Mouse (Mus musculus): ENCODE results near the gene Nck2. TPM values are rescaled to one million over a fixed set of nuclear protein-coding genes. Genes with fewer than 3 reads are reported as not detected.
"Not testable (repeated sequence)": the region's sequence is repeated elsewhere in the genome, so short reads cannot be mapped to it uniquely, and the experiment has no call there.

Gene Nck2
- polyA plus RNA-seq, 1 experiment from 2014 or later: 37.0 TPM

DNA sequence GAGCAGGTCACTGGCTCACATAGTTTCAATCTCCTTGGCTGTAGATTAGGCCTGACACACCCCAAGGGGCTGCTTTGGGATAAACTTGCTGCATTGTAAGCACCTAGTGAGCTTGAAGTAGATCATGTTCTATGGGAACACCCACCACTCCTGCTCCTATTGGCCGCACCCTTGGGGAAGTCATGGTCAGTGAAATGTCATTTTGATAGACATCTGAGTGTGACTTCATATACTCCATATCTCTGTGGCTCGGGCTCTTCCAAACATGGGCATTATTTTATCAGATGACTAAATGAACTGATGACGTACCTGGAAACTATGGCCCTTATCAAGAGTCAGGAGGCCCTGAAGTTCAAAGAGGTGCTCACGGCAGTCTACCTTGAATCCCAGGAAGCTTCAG is 77.6 kb downstream of the Nck2 start:
- Histone ChIP-seq H3K9me3 (no peaks in the 10 kb centered on the region), H3K4me3 (no peak overlapping the region), H3K27ac (no peak overlapping the region), H3K4me1 (peaks cover 23% of the 10 kb centered on the region; the same call in 1 of the 2 replicates), H3K36me3 (no peaks in the 10 kb centered on the region), H3K27me3 (ENCODE audit: insufficient read depth, poor library complexity, severe bottlenecking) (no peaks in the 10 kb centered on the region)
- 80% methylated on average over 4 of the region's 4 CpGs for WGBS
- DNase-seq (ENCODE audit: low spot score): no peak

DNA sequence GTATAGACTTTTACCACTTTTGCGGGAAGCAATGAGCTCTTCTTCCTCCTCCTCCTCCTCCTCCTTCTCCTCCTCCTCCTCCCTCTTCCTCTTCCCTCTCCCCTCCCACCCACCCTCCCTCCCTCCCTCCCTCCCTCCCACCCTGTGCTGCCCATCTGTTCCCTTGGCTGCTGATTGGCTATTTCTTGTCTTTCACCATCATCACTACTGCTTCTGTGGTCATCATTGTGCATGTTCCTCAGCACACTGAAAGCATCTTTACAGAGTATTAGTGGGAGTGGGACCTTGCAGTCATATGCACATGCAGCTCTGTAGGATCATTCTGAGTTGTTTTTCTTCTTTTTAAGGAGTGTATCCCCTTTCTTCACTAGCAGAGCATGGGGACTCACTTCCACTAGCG is 78.6 kb downstream of the Nck2 start:
- peaks cover 23% of the 10 kb centered on the region; the same call in 1 of the 2 replicates for H3K4me1 ChIP-seq
- WGBS: 98% methylated on average over 2 of the region's 2 CpGs
- DNase-seq (ENCODE audit: low spot score): no peak
- H3K36me3 ChIP-seq: no peaks in the 10 kb centered on the region
- no peak overlapping the region for H3K4me3 ChIP-seq
- no peaks in the 10 kb centered on the region for H3K9me3 ChIP-seq
- no peaks in the 10 kb centered on the region for H3K27me3 ChIP-seq (ENCODE audit: insufficient read depth, poor library complexity, severe bottlenecking)
- no peak overlapping the region for H3K27ac ChIP-seq

DNA sequence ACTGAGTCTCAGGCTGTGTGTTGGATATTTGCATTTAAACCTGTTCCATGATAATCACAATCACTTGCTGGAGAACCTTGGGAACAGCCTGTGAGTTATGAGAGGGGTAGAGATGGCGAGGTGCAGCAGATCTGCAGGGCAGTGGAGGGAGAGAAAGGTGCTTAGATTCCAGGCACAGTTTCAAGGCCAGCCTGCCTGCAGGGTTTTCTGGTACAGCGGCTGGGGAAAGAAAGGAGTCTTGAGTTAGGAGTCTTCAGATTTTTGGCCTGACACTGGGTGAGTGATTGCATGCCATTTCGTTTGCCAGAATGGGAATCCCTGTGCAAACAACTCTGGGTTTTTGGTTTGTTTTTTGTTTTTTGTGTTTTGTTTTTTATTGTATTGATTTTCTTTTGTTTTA is 80.0 kb downstream of the Nck2 start:
- H3K4me3 ChIP-seq: no peak overlapping the region
- no peak overlapping the region for H3K27ac ChIP-seq
- H3K9me3 ChIP-seq: no peaks in the 10 kb centered on the region
- no peaks in the 10 kb centered on the region for H3K36me3 ChIP-seq
- no peak for DNase-seq (ENCODE audit: low spot score)
- H3K4me1 ChIP-seq: peaks cover 21% of the 10 kb centered on the region; the same call in 1 of the 2 replicates
- WGBS: 81% methylated on average over 3 of the region's 3 CpGs
- no peaks in the 10 kb centered on the region for H3K27me3 ChIP-seq (ENCODE audit: insufficient read depth, poor library complexity, severe bottlenecking)

DNA sequence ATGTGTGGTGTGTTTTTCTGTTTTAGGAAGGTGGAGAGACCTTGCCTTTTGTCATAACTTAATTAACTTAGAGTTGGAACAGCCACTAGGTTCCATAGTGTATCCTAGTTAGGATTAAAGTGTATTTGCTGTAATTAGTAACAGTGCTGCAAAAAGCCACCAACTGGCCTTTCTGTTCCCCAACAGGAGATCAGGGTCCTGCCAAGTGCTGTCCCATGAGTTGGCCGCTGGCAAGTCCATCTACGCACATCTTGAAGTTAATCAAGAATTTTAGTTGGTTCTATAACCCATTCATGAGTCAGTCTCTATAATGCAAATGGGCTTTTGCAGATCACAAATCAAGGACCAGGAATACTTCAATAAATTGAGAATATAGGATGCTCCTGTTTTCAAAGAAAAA is 83.9 kb downstream of the Nck2 start:
- DNase-seq (ENCODE audit: low spot score): no peak
- no peaks in the 10 kb centered on the region for H3K9me3 ChIP-seq
- H3K27ac ChIP-seq: no peak overlapping the region
- H3K4me1 ChIP-seq: peaks cover 28% of the 10 kb centered on the region
- H3K36me3 ChIP-seq: no peaks in the 10 kb centered on the region
- H3K4me3 ChIP-seq: no peak overlapping the region
- no peaks in the 10 kb centered on the region for H3K27me3 ChIP-seq (ENCODE audit: insufficient read depth, poor library complexity, severe bottlenecking)
- WGBS: 96% methylated on average over 2 of the region's 2 CpGs

DNA sequence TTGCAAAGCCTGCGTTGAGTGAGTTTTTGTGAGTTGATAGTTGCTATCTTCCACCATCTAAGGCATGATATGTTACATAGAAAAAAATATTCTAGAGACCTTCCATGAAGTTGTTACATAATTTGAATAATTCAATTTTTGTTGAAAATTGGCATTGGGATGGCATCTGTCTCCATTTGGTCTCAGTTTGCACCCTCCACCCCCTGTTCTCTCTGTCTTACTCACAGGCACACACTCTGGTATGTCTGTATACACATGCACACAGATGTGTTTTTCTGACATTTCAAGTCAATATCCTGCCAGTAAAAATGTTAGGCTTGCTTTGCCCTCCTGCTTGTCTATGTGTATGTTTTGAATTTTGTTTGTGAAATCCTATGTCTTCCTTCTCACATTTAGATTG is 84.7 kb downstream of the Nck2 start:
- Histone ChIP-seq H3K27me3 (ENCODE audit: insufficient read depth, poor library complexity, severe bottlenecking) (no peaks in the 10 kb centered on the region), H3K9me3 (no peaks in the 10 kb centered on the region), H3K36me3 (peaks cover 5% of the 10 kb centered on the region; the same call in 1 of the 2 replicates), H3K4me3 (no peak overlapping the region), H3K4me1 (peaks cover 36% of the 10 kb centered on the region), H3K27ac (no peak overlapping the region)
- WGBS: 88% methylated on average over 1 of the region's 1 CpGs
- DNase-seq (ENCODE audit: low spot score): no peak

DNA sequence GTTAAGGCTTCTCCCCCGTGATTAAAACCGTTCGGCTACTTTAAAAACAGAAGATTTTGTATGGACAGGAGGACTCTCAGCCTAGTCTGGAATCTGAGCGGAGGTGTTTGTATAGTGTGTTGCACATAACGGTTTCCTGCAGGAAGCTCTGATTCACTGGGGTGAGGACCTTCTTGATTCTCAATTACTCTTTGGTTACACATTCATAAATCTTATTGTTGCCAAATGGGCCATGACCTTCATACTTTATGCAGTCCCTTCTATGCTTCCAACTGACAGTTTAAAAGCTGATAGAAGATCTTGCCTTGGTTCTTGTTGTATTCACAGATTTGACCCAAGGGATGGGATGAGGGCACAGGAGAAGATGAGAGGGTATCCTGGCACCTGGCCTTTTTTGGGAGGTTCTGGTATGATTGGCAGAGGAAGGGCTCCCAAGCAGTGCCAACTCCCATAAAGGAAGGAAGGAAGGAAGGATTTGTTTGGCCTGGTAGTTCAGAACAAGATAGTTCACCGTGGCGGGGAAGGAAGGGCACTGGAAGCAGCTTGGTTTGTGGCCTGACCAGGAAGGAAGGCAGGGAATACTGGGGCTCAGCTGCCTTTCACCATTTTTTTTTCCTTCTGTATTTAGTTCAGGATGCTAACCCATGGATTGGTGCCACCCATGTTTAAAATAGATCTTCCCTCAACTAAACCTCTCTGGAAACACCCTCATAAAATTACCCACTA is 86.1 kb downstream of the Nck2 start:
- 74% methylated on average over 7 of the region's 7 CpGs for WGBS
- DNase-seq (ENCODE audit: low spot score): no peak
- no peaks in the 10 kb centered on the region for H3K9me3 ChIP-seq
- H3K4me3 ChIP-seq: no peak overlapping the region
- H3K36me3 ChIP-seq: peaks cover 13% of the 10 kb centered on the region; the same call in 1 of the 2 replicates
- H3K27ac ChIP-seq: no peak overlapping the region
- peaks cover 50% of the 10 kb centered on the region for H3K4me1 ChIP-seq
- H3K27me3 ChIP-seq (ENCODE audit: insufficient read depth, poor library complexity, severe bottlenecking): no peaks in the 10 kb centered on the region

DNA sequence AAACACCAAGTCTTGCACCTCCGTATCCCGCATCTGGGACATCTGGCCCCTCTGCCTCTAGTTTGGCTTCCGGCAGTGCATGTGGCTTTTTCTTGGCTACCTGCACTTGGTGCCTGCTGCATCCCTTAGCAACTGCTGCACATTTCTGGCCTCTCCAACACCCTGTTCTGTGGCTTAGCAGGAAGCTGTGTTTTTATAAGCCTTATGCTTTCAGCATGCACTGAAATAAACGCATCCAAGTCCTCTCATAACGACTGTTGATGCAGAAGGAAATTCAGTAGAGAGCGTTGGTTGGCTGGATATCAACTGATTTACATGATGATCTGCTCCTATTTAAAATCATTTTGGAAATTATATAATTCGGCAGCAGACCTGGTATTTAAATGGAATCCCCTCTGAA is 86.9 kb downstream of the Nck2 start:
- WGBS: 91% methylated on average over 7 of the region's 7 CpGs
- Histone ChIP-seq H3K4me3 (no peak overlapping the region), H3K27me3 (ENCODE audit: insufficient read depth, poor library complexity, severe bottlenecking) (no peaks in the 10 kb centered on the region), H3K27ac (no peak overlapping the region), H3K9me3 (no peaks in the 10 kb centered on the region), H3K36me3 (peaks cover 13% of the 10 kb centered on the region; the same call in 1 of the 2 replicates), H3K4me1 (peaks cover 57% of the 10 kb centered on the region)
- no peak for DNase-seq (ENCODE audit: low spot score)

DNA sequence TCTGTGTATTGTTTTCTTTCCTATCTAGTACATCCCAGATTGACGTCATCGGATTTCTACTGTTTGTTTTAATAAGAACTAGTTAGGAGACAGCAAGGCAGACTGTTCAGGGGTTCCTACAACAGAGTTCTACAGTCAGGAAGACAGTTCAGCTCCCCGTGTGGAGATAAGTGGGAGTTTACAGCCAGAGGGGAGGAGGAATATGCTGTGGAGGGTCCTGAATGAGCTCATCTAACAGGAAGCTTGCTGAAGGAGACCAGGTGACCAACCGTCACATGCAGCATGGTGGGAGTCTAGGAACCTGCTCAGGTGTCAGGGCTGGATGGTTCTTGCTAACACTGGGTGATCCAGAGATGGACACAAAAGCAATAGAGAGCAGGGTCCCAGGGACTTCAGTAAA is 87.9 kb downstream of the Nck2 start:
- Histone ChIP-seq H3K4me3 (no peak overlapping the region), H3K9me3 (no peaks in the 10 kb centered on the region), H3K27me3 (ENCODE audit: insufficient read depth, poor library complexity, severe bottlenecking) (no peaks in the 10 kb centered on the region), H3K4me1 (peaks cover 57% of the 10 kb centered on the region), H3K36me3 (peaks cover 13% of the 10 kb centered on the region; the same call in 1 of the 2 replicates), H3K27ac (no peak overlapping the region)
- 51% methylated on average over 4 of the region's 4 CpGs for WGBS
- DNase-seq (ENCODE audit: low spot score): no peak

DNA sequence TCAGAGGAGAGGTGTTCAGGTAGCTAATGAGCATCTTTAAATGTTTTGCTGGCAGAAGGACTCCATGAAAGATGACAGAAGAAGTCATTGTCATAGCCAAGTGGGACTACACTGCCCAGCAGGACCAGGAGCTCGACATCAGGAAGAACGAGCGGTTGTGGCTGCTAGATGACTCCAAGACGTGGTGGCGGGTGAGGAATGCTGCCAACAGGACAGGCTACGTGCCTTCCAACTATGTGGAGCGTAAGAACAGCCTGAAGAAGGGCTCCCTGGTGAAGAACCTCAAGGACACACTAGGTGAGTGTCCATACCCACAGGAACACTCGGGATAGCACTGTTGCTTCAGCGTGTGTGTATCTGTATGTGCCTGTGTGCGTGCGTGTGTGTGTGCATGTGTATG is 89.1 kb downstream of the Nck2 start:
- H3K4me1 ChIP-seq: peaks cover 65% of the 10 kb centered on the region

DNA sequence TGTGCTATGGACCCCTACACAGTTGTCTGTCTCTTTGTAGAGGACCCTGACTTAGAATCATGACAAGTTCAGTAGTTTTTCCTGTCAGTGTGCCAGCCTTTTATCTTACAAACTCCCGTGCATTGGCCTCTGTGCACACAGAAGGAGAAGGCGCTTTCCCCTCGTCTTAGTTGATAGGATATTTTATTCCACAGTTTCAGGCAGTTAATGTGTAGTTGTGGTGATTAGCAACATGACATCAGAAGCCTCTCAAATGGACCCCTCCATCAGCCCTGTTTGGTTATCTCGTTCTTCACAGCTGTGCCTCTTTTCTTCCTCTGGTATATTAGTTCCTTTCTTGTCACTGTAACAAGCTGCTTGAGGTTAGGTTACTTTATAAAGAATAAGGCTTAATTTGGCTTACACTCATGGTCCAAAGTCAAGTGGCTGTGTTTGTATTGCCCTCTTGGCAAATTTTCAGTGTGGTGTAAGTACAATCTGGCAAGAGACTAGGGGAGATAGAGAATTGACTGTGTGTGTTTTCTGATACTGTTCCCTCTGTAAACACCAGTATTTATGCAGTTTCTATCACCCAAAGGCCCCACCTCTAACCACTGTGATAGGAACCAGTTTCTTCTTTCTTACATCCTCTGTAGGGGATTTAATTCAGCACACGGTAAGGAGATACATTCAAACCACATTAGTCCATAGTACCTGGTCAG is 89.8 kb downstream of the Nck2 start:
- Histone ChIP-seq H3K4me1 (peaks cover 69% of the 10 kb centered on the region), H3K27me3 (ENCODE audit: insufficient read depth, poor library complexity, severe bottlenecking) (no peaks in the 10 kb centered on the region), H3K36me3 (peaks cover 13% of the 10 kb centered on the region; the same call in 1 of the 2 replicates), H3K27ac (0 out of 2 replicates have a peak overlapping the region, but pooled peaks have one; percentile 2), H3K9me3 (no peaks in the 10 kb centered on the region), H3K4me3 (no peak overlapping the region)
- DNase-seq (ENCODE audit: low spot score): no peak
- 64% methylated on average over 5 of the region's 5 CpGs for WGBS

More for the DNA sequence above, 89.1 kb downstream of the Nck2 start:
- Histone ChIP-seq H3K27ac (peak overlapping the region; percentile 47; the same call in 1 of the 2 replicates), H3K36me3 (peaks cover 13% of the 10 kb centered on the region; the same call in 1 of the 2 replicates)
- 72% methylated on average over 11 of the region's 11 CpGs for WGBS
- not testable (repeated sequence) for H3K27me3 ChIP-seq (ENCODE audit: insufficient read depth, poor library complexity, severe bottlenecking); H3K4me3 ChIP-seq; H3K9me3 ChIP-seq; DNase-seq (ENCODE audit: low spot score)

DNA sequence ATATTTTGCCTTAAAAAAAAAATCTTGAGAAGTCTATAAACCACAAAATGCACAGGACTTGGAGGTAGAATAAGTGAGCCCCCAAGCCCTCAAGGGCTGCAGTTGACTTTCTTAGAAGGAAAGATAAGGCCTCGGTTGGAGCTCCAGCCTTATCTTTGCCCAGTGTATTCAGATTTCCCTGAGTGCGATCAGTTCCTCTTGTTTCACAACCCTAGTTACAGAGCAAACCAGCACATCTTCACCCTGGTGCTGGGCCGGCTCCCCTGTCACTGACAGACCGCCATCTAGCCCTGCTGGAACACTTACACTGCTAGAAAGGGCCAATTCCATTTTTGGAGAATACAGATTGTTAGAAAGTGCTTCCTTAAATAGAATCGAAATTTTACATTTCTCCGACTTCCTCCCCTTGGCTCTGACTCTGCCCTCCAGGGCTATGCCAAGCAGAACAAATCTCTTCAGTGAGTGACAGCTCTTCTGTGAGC is 91.2 kb downstream of the Nck2 start:
- no peak for DNase-seq (ENCODE audit: low spot score)
- Histone ChIP-seq H3K9me3 (no peaks in the 10 kb centered on the region), H3K27me3 (ENCODE audit: insufficient read depth, poor library complexity, severe bottlenecking) (no peaks in the 10 kb centered on the region), H3K27ac (peak overlapping the region; percentile 76), H3K4me3 (no peak overlapping the region), H3K4me1 (peaks cover 71% of the 10 kb centered on the region), H3K36me3 (peaks cover 13% of the 10 kb centered on the region; the same call in 1 of the 2 replicates)
- WGBS: 38% methylated on average over 6 of the region's 6 CpGs

DNA sequence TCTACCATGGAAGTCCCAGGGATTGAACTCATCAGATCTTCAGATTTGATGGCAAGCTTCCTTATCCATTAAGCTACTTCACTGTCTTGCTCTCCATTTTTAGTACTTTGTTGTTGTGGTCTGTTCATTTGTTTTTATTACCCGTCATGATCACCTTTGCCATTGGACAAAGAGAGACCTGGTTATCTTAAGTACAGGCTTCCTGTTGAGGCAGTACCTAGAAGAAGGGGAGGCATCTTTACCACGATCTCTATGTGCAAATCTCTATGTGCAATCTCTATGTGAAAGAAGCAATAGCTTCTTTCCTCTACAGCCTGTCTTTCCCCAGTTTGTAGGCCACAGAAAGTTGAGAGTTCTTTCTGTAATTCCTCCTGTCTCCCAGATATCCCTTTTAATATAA is 91.9 kb downstream of the Nck2 start:
- Histone ChIP-seq H3K9me3 (no peaks in the 10 kb centered on the region), H3K36me3 (peaks cover 13% of the 10 kb centered on the region; the same call in 1 of the 2 replicates), H3K4me1 (peaks cover 68% of the 10 kb centered on the region), H3K27ac (0 out of 2 replicates have a peak overlapping the region, but pooled peaks have one; percentile 76), H3K27me3 (ENCODE audit: insufficient read depth, poor library complexity, severe bottlenecking) (no peaks in the 10 kb centered on the region), H3K4me3 (no peak overlapping the region)
- 77% methylated on average over 2 of the region's 2 CpGs for WGBS
- no peak for DNase-seq (ENCODE audit: low spot score)

DNA sequence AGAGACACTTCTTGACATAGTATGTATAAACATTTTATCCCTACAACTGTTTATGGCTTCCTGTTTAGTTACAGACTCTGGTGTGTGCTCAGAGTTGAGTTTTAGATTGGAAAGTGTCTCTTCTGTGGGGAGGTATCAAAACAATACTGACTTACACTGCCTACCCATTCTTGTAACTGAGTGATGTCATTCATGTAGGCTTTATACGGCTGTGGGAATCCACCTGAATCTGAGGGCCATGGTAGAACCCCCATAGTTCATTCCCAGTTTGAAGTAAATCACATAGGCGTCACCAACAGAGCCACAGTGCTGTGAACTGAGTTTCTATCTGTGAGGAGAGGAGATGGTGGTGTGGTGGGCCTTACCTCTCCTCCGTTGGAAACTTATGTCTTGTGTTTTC is 92.6 kb downstream of the Nck2 start:
- Histone ChIP-seq H3K9me3 (no peaks in the 10 kb centered on the region), H3K27me3 (ENCODE audit: insufficient read depth, poor library complexity, severe bottlenecking) (no peaks in the 10 kb centered on the region), H3K27ac (no peak overlapping the region), H3K4me1 (peaks cover 67% of the 10 kb centered on the region), H3K36me3 (peaks cover 13% of the 10 kb centered on the region; the same call in 1 of the 2 replicates), H3K4me3 (no peak overlapping the region)
- WGBS: 82% methylated on average over 3 of the region's 3 CpGs
- no peak for DNase-seq (ENCODE audit: low spot score)
